Mouse (Mus musculus) lung, embryonic 14.5 days (tissue): ENCODE data around the gene Heatr1. TPM values are rescaled to one million over a fixed set of nuclear protein-coding genes. Genes with fewer than 3 reads are reported as not detected.

Source experiments
- ATAC-seq: fragments of 200-750 bp; cut with Nextera tagmentation; 2 replicates; pipeline ENCODE4 v1.8.0; 2017; ENCODE audit warnings: mild to moderate bottlenecking, moderate TSS enrichment, moderate library complexity; ENCODE audit not compliant: insufficient read depth
- DNase-seq: peaks from one replicate; pipeline ENCODE4 v3.0.0-alpha.2; 2015
- H3K27ac ChIP-seq: fragments of 300-500 bp; sonication (generic); 2 replicates; pipeline ENCODE4 v1.5.1; 2014; ENCODE audit warnings: low read depth, mild to moderate bottlenecking, moderate library complexity
- H3K27me3 ChIP-seq: fragments of 300-500 bp; sonication (generic); 2 replicates; pipeline ENCODE4 v1.6.1; 2014; ENCODE audit warnings: low read length, control low read depth; ENCODE audit not compliant: insufficient read depth
- H3K36me3 ChIP-seq: fragments of 300-500 bp; sonication (generic); 2 replicates; pipeline ENCODE4 v1.6.1; 2014; ENCODE audit warnings: control low read depth; ENCODE audit not compliant: insufficient read depth
- H3K4me1 ChIP-seq: fragments of 300-500 bp; sonication (generic); 2 replicates; pipeline ENCODE4 v1.6.1; 2014; ENCODE audit warnings: antibody characterized with exemption, control low read depth; ENCODE audit not compliant: insufficient read depth
- H3K4me2 ChIP-seq: fragments of 300-500 bp; sonication (generic); 2 replicates; pipeline ENCODE4 v1.6.1; 2014; ENCODE audit warnings: mild to moderate bottlenecking
- H3K4me3 ChIP-seq: fragments of 300-500 bp; sonication (generic); 2 replicates; pipeline ENCODE4 v1.5.1; 2014; ENCODE audit warnings: low read depth, low read length
- H3K9ac ChIP-seq: fragments of 300-500 bp; sonication (generic); 2 replicates; pipeline ENCODE4 v1.6.1; 2014
- H3K9me3 ChIP-seq: fragments of 300-500 bp; sonication (generic); 2 replicates; pipeline ENCODE4 v1.6.1; 2016; ENCODE audit warnings: low read depth, low read length, control low read depth
- CTCF ChIP-seq: IDR thresholded peaks from 2 replicates; pipeline ENCODE4 v1.5.1; 2016; ENCODE audit warnings: antibody characterized with exemption, low read depth
- WGBS: fragments of 180-500 bp; shearing (Covaris S2); extraction: QIAGEN DNeasy Blood & Tissue Kit; methylation state at CpG from one replicate; pipeline ENCODE4 v1.1.7; 2014; 5-methylcytosine and 5-hydroxymethylcytosine counted together
- polyA plus RNA-seq: library from polyadenylated mRNA; unstranded; fragments of >200 nt; fragmentation: Nextera tagmentation; extraction: Ambion mirVana; gene quantifications from 2 replicates; pipeline ENCODE4 v1.2.1, GENCODE M21; 2014

Gene Heatr1
- polyA plus RNA-seq, 1 experiment from 2014 or later: 36.2 TPM

GRCm38 (mm10) chr13:12464844-12465243, 70.0 kb downstream of the Heatr1 start, which contains the start of gene Lgals8:
Gene Lgals8 (minus strand): TSS chr13:12464944.
- no peak within 1 kb of the TSS for H3K9ac ChIP-seq
- H3K9me3 ChIP-seq: no peaks in the 10 kb centered on the region
- no peak for TF ChIP-seq CTCF
- ATAC-seq (no peak), DNase-seq (no peak)
- no peak within 1 kb of the TSS for H3K4me2 ChIP-seq
- WGBS: 82% methylated on average over 1 of the region's 1 CpGs
- H3K36me3 ChIP-seq: no peaks in the 10 kb centered on the region
- H3K27ac ChIP-seq: no peak within 1 kb of the TSS
- no peaks in the 10 kb centered on the region for H3K27me3 ChIP-seq
- H3K4me3 ChIP-seq: no peak within 1 kb of the TSS
- H3K4me1 ChIP-seq: no peaks in the 10 kb centered on the region; the same call in 1 of the 2 replicates

- Histone ChIP-seq H3K4me2 (no peak overlapping the region), H3K9ac (no peak overlapping the region), H3K27ac (no peak overlapping the region), H3K9me3 (no peaks in the 10 kb centered on the region), H3K36me3 (no peaks in the 10 kb centered on the region), H3K4me1 (no peaks in the 10 kb centered on the region; the same call in 1 of the 2 replicates), H3K27me3 (no peaks in the 10 kb centered on the region), H3K4me3 (no peak overlapping the region)
- WGBS: 85% methylated on average over 1 of the region's 1 CpGs
- no peak for ATAC-seq
- no peak for TF ChIP-seq CTCF
- DNase-seq: no peak
Measured at GRCm38 (mm10) chr13:12468488-12468887, 73.7 kb downstream of the Heatr1 start.

GRCm38 (mm10) chr13:12473724-12474378, 79.0 kb downstream of the Heatr1 start:
- DNase-seq (peak; percentile 91), ATAC-seq (peak; percentile 74)
- Histone ChIP-seq H3K27me3 (no peaks in the 10 kb centered on the region), H3K4me1 (no peaks in the 10 kb centered on the region), H3K36me3 (no peaks in the 10 kb centered on the region), H3K4me3 (no peak overlapping the region), H3K27ac (no peak overlapping the region), H3K9me3 (no peaks in the 10 kb centered on the region), H3K9ac (no peak overlapping the region), H3K4me2 (no peak overlapping the region)
- TF ChIP-seq CTCF: peak; percentile 90
- 37% methylated on average over 8 of the region's 8 CpGs for WGBS

DNA sequence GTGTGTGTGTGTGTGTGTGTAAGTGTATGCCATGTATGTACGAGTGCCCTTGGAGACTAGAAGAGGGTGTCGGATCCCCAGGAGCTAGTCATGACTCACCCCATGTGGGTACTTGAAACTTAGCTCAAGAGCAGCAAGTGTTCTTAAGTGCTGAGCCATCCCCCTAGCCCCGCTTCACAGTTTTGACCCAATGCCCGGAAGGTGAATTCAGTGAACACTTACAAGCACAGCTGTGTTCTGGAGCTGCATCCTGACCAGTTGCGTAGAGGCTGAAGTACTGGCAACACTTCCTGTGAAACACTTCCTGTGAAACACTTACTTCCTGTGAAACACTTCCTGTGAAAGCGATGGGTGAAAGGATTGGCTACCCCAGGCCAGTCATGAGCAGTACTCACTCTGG, 80.4 kb downstream of the Heatr1 start:
- peak; percentile 58; the same call in 1 of the 2 replicates for ATAC-seq
- WGBS: 64% methylated on average over 6 of the region's 6 CpGs

GRCm38 (mm10) chr13:12476886-12477285, 82.1 kb downstream of the Heatr1 start:
- no peak for DNase-seq
- WGBS: 86% methylated on average over 4 of the region's 4 CpGs

More for the DNA sequence above, 80.4 kb downstream of the Heatr1 start:
- Histone ChIP-seq H3K27ac (no peak overlapping the region), H3K4me3 (no peak overlapping the region), H3K27me3 (no peaks in the 10 kb centered on the region), H3K9ac (no peak overlapping the region), H3K4me2 (no peak overlapping the region), H3K9me3 (no peaks in the 10 kb centered on the region), H3K4me1 (no peaks in the 10 kb centered on the region), H3K36me3 (no peaks in the 10 kb centered on the region)
- peak; percentile 31 for DNase-seq
- no peak for TF ChIP-seq CTCF

GRCm38 (mm10) chr13:12478301-12478700, 83.5 kb downstream of the Heatr1 start:
- Histone ChIP-seq H3K27ac (no peak overlapping the region), H3K9me3 (no peaks in the 10 kb centered on the region), H3K4me2 (no peak overlapping the region), H3K4me3 (no peak overlapping the region), H3K4me1 (no peaks in the 10 kb centered on the region), H3K36me3 (no peaks in the 10 kb centered on the region), H3K9ac (no peak overlapping the region), H3K27me3 (no peaks in the 10 kb centered on the region)
- no peak for TF ChIP-seq CTCF
- WGBS: 78% methylated on average over 15 of the region's 15 CpGs
- no peak for ATAC-seq
- no peak for DNase-seq

More at GRCm38 (mm10) chr13:12476886-12477285, 82.1 kb downstream of the Heatr1 start:
- ATAC-seq: no peak
- Histone ChIP-seq H3K9me3 (no peaks in the 10 kb centered on the region), H3K27ac (no peak overlapping the region), H3K36me3 (no peaks in the 10 kb centered on the region), H3K4me3 (no peak overlapping the region), H3K4me2 (no peak overlapping the region), H3K27me3 (no peaks in the 10 kb centered on the region), H3K4me1 (no peaks in the 10 kb centered on the region), H3K9ac (no peak overlapping the region)
- no peak for TF ChIP-seq CTCF

- Histone ChIP-seq H3K4me1 (no peaks in the 10 kb centered on the region), H3K9me3 (no peaks in the 10 kb centered on the region), H3K36me3 (no peaks in the 10 kb centered on the region), H3K27me3 (no peaks in the 10 kb centered on the region), H3K9ac (no peak overlapping the region), H3K4me3 (no peak overlapping the region), H3K27ac (no peak overlapping the region), H3K4me2 (no peak overlapping the region)
- 70% methylated on average over 6 of the region's 6 CpGs for WGBS
- DNase-seq: no peak
- no peak for TF ChIP-seq CTCF
- no peak for ATAC-seq
Measured at GRCm38 (mm10) chr13:12479802-12480201, 85.0 kb downstream of the Heatr1 start.
